Mouse (Mus musculus): Measurements from ENCODE around the gene Dedd. TPM values are rescaled to one million over a fixed set of nuclear protein-coding genes. Genes with fewer than 3 reads are reported as not detected.

Dedd gene
- polyA plus RNA-seq, 2 experiments = 15.3 to 18.9 TPM

- H3K27ac ChIP-seq = peak overlapping the region; percentile 32
- H3K4me3 ChIP-seq (ENCODE audit: insufficient read depth in 1 of 2, low read depth in 2 of 2, low read length in 2 of 2) = peak overlapping the region; percentile 77 to 82
- no peak for DNase-seq (ENCODE audit: low read depth in 3 of 3, low spot score in 3 of 3)
- H3K9ac ChIP-seq (replicated peaks) = peak overlapping the region; percentile 76
- H3K27me3 ChIP-seq (ENCODE audit: control insufficient read depth, insufficient read depth, low read length) = no peaks in the 10 kb centered on the region
- 0% methylated on average over 14 of the region's 14 CpGs for WGBS (ENCODE audit: insufficient replicate concordance)
- no peaks in the 10 kb centered on the region; the same call in 1 of the 2 replicates for H3K9me3 ChIP-seq (ENCODE audit: control insufficient read depth, low read length)
- peaks cover 0 to 6% of the 10 kb centered on the region in 2 experiments; a peak in 3 of 4 replicates for H3K4me1 ChIP-seq (replicated peaks; ENCODE audit: control insufficient read depth in 2 of 2, insufficient read depth in 2 of 2, low read length in 1 of 2)
- TF ChIP-seq CTCF (IDR thresholded peaks at IDR 0.05; ENCODE audit: low read depth) (no peak), EP300 (IDR thresholded peaks at IDR 0.05; ENCODE audit: low read depth) (no peak)
- peak overlapping the region; percentile 76 for H3K4me2 ChIP-seq (ENCODE audit: low read depth)
- peak; percentile 41; the same call in 1 of the 2 replicates for ATAC-seq (ENCODE audit: insufficient read depth)
- peaks cover 8% of the 10 kb centered on the region for H3K36me3 ChIP-seq (replicated peaks; ENCODE audit: control insufficient read depth, insufficient read depth, low read depth)
These were observed 17.1 kb downstream of the Dedd start for GRCm38 (mm10) chr1:171346095-171346450.

GRCm38 (mm10) chr1:171348665-171349064 lies 19.7 kb downstream of the Dedd start:
- Histone ChIP-seq H3K9me3 (ENCODE audit: control insufficient read depth, low read length) (no peaks in the 10 kb centered on the region; the same call in 1 of the 2 replicates), H3K4me1 (replicated peaks; ENCODE audit: control insufficient read depth in 2 of 2, insufficient read depth in 2 of 2, low read length in 1 of 2) (peaks cover 0 to 6% of the 10 kb centered on the region in 2 experiments; a peak in 3 of 4 replicates), H3K4me2 (ENCODE audit: low read depth) (no peak overlapping the region), H3K27me3 (ENCODE audit: control insufficient read depth, insufficient read depth, low read length) (no peaks in the 10 kb centered on the region), H3K4me3 (ENCODE audit: insufficient read depth in 1 of 2, low read depth in 2 of 2, low read length in 2 of 2) (no peak overlapping the region), H3K36me3 (replicated peaks; ENCODE audit: control insufficient read depth, insufficient read depth, low read depth) (no peaks in the 10 kb centered on the region), H3K27ac (no peak overlapping the region), H3K9ac (replicated peaks) (no peak overlapping the region)
- 73% methylated on average over 3 of the region's 3 CpGs for WGBS (ENCODE audit: insufficient replicate concordance)
- ATAC-seq (ENCODE audit: insufficient read depth) = no peak
- no peak for DNase-seq (ENCODE audit: low read depth in 3 of 3, low spot score in 3 of 3)
- TF ChIP-seq CTCF (IDR thresholded peaks at IDR 0.05; ENCODE audit: low read depth) (no peak), EP300 (IDR thresholded peaks at IDR 0.05; ENCODE audit: low read depth) (no peak)

- no peak for TF ChIP-seq CTCF (IDR thresholded peaks at IDR 0.05; ENCODE audit: low read depth)
- TF ChIP-seq EP300 (IDR thresholded peaks at IDR 0.05; ENCODE audit: low read depth) = no peak
- Histone ChIP-seq H3K9ac (replicated peaks) (no peak overlapping the region), H3K27me3 (ENCODE audit: control insufficient read depth, insufficient read depth, low read length) (no peaks in the 10 kb centered on the region), H3K9me3 (ENCODE audit: control insufficient read depth, low read length) (no peaks in the 10 kb centered on the region; the same call in 1 of the 2 replicates), H3K4me3 (ENCODE audit: insufficient read depth in 1 of 2, low read depth in 2 of 2, low read length in 2 of 2) (no peak overlapping the region), H3K36me3 (replicated peaks; ENCODE audit: control insufficient read depth, insufficient read depth, low read depth) (no peaks in the 10 kb centered on the region), H3K4me1 (replicated peaks; ENCODE audit: control insufficient read depth in 2 of 2, insufficient read depth in 2 of 2, low read length in 1 of 2) (peaks cover 0 to 6% of the 10 kb centered on the region in 2 experiments; a peak in 3 of 4 replicates), H3K4me2 (ENCODE audit: low read depth) (no peak overlapping the region), H3K27ac (no peak overlapping the region)
- 71% methylated on average over 2 of the region's 2 CpGs for WGBS (ENCODE audit: insufficient replicate concordance)
- DNase-seq (ENCODE audit: low read depth in 3 of 3, low spot score in 3 of 3) (no peak), ATAC-seq (ENCODE audit: insufficient read depth) (no peak)
These were observed 20.3 kb downstream of the Dedd start for GRCm38 (mm10) chr1:171349210-171349609.

GRCm38 (mm10) chr1:171355812-171356340 lies 26.9 kb downstream of the Dedd start:
- Histone ChIP-seq H3K9ac (replicated peaks) (no peak overlapping the region), H3K4me3 (ENCODE audit: insufficient read depth in 1 of 2, low read depth in 2 of 2, low read length in 2 of 2) (no peak overlapping the region), H3K4me1 (replicated peaks; ENCODE audit: control insufficient read depth in 2 of 2, insufficient read depth in 2 of 2, low read length in 1 of 2) (peaks cover 2 to 4% of the 10 kb centered on the region in 2 experiments; a peak in 3 of 4 replicates), H3K9me3 (ENCODE audit: control insufficient read depth, low read length) (no peaks in the 10 kb centered on the region), H3K27ac (no peak overlapping the region), H3K36me3 (replicated peaks; ENCODE audit: control insufficient read depth, insufficient read depth, low read depth) (peaks cover 4% of the 10 kb centered on the region; the same call in 1 of the 2 replicates), H3K27me3 (ENCODE audit: control insufficient read depth, insufficient read depth, low read length) (no peaks in the 10 kb centered on the region), H3K4me2 (ENCODE audit: low read depth) (no peak overlapping the region)
- TF ChIP-seq EP300 (IDR thresholded peaks at IDR 0.05; ENCODE audit: low read depth) (no peak), CTCF (IDR thresholded peaks at IDR 0.05; ENCODE audit: low read depth) (peak; percentile 84)
- DNase-seq (ENCODE audit: low read depth in 3 of 3, low spot score in 3 of 3) = peak in 1 of 3 experiments; percentile 36
- ATAC-seq (ENCODE audit: insufficient read depth) = no peak
- WGBS (ENCODE audit: insufficient replicate concordance) = 59% methylated on average over 5 of the region's 5 CpGs

- DNase-seq (ENCODE audit: low read depth in 3 of 3, low spot score in 3 of 3) (no peak), ATAC-seq (ENCODE audit: insufficient read depth) (no peak)
- peaks cover 6 to 10% of the 10 kb centered on the region in 2 experiments for H3K4me1 ChIP-seq (replicated peaks; ENCODE audit: control insufficient read depth in 2 of 2, insufficient read depth in 2 of 2, low read length in 1 of 2)
- no peak overlapping the region for H3K27ac ChIP-seq
- peaks cover 4% of the 10 kb centered on the region; the same call in 1 of the 2 replicates for H3K36me3 ChIP-seq (replicated peaks; ENCODE audit: control insufficient read depth, insufficient read depth, low read depth)
- no peaks in the 10 kb centered on the region for H3K27me3 ChIP-seq (ENCODE audit: control insufficient read depth, insufficient read depth, low read length)
- no peak overlapping the region for H3K4me2 ChIP-seq (ENCODE audit: low read depth)
- 72% methylated on average over 2 of the region's 2 CpGs for WGBS (ENCODE audit: insufficient replicate concordance)
- H3K9me3 ChIP-seq (ENCODE audit: control insufficient read depth, low read length) = no peaks in the 10 kb centered on the region
- no peak overlapping the region for H3K9ac ChIP-seq (replicated peaks)
- TF ChIP-seq CTCF (IDR thresholded peaks at IDR 0.05; ENCODE audit: low read depth) (no peak), EP300 (IDR thresholded peaks at IDR 0.05; ENCODE audit: low read depth) (no peak)
- no peak overlapping the region for H3K4me3 ChIP-seq (ENCODE audit: insufficient read depth in 1 of 2, low read depth in 2 of 2, low read length in 2 of 2)
These were observed 27.9 kb downstream of the Dedd start for GRCm38 (mm10) chr1:171356814-171357213.
